Mouse (Mus musculus) gastrocnemius, postnatal 25 days (tissue): ENCODE data around the gene Rab5if. TPM values are rescaled to one million over a fixed set of nuclear protein-coding genes. Genes with fewer than 3 reads are reported as not detected.
A peak's percentile ranks its signal among the peaks of the same experiment; 100 is the strongest.
"Not testable (repeated sequence)": the region's sequence is repeated elsewhere in the genome, so short reads cannot be mapped to it uniquely, and the experiment has no call there.

Experiments
- DNase-seq: peaks from one replicate; pipeline ENCODE4 v3.0.0; 2022
- total RNA-seq, 2 experiments: library from RNA; stranded (reverse); gene quantifications; 1 replicate in 1 of 2; 2 replicates in 1 of 2; pipeline ENCODE4 v1.2.3; 2021

Rab5if gene
- total RNA-seq, 2 experiments from 2014 or later: 86.8 to 87.6 TPM

DNA sequence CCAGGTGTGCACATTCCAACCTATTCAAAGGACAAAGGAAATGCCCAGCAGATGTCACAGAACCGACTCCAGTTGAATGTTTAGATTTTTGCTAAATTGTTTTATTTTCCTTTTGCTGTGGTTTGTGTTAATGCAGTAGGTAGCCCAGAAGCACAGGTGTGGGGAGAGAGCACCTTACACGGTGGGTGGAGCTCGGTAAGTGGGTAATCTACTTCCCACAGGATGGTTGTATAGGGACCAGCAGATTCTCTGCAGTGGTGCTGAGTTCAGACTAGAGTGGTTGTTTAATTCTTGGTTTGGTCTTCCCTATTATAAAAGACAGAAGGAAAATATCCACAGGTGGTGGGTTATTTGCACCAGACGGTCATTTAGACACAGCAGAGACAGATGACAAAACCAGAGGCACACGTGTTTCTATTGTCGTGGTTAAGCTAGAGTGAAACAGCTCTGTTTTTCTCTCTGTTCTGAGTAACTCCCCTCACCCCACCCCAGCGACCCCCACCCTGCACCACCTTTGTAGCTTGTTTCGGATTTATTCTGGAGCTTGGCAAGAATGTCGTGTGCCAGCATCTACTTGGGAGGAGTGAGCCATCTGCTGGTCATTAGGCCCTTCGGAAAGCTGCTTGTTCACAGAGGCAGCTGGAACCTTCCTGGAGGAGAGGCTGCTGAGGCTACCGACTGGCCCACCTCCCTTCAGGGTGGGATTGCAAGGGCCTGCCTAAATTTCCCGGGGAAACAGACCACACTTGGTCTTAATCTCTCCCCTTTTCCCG is 8.7 kb upstream of the Rab5if start:
- not testable (repeated sequence) for DNase-seq

DNA sequence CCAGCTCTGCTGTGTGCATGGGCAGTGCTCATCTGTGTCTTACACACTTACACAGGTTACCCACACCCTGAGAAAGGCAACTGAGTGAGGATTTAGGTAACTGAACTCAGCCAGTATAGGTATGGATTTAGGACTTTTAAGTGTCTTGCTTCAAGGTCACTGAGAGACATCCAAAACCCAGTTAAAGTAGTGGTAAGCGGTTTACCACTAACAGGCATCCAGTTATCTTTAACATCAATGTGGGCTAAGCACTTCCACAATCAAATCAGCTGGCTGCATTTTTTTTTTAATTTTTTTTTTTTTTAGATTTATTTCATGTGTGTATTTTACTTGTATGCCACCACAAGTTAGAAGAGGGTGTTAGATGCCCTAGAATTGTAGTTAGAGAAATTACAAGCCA is 6.6 kb upstream of the Rab5if start:
- no peak for DNase-seq

DNA sequence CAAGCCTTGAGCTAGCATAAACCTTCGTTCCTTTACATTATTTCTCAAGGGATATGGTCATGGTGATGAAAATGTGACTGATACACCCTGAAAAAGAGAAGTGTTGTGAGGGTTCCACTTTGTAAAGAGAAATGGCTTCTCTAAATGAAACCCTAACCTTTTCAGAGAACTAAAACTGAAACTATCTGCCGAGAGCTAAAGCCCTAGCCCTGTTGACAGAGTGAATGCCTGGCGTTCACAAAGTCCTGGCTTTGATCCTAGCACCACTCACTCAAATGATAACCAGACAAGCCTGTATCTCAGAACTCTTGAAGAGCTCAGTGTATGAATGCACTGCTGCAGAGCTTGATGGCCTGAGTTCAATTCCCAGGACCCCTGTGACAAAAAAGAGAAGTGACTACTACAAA is 5.5 kb upstream of the Rab5if start:
- DNase-seq: no peak

DNA sequence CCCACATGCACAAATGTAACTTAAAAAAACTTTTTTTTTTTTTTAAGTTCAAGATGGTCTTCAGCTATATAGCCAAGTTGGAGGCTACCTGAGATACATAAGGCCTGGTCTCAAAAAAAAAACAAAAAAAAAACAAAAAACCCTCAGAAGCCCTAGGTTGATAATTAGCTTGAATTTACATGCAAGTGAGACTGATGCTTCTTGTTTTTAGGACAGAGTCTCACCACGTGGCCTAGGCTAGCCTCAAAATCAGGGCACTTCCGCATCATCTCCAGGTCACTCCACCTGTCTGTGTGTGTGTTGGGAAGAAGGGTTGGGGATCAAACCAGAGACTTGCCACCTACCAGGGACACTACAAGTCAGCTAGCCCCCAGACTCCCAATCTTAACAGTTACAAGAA is 5.1 kb upstream of the Rab5if start, which contains the start of gene 4930518I15Rik:
Gene 4930518I15Rik (minus strand): TSS at position 112 of the 400 bp plus-strand sequence.
- no peak for DNase-seq

DNA sequence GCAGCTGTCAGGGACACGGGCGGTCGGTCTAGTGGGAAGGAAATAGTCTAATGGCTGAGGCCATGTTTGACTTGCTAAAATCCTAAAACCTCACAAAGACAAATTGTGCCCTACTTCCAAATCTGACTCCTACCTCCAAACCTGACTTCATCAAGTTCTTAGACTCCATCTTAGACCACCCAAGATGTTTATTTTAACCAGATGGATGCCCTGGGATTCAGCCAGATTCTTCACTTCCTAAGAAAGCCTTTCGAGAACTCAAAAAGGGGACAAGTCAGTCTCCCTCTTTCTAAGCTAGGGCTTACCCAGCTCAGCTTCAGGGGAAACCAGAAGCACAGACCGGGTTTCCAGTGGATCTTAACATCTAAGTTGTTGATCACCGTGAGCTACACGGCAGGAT is 4.3 kb upstream of the Rab5if start:
- DNase-seq: no peak

DNA sequence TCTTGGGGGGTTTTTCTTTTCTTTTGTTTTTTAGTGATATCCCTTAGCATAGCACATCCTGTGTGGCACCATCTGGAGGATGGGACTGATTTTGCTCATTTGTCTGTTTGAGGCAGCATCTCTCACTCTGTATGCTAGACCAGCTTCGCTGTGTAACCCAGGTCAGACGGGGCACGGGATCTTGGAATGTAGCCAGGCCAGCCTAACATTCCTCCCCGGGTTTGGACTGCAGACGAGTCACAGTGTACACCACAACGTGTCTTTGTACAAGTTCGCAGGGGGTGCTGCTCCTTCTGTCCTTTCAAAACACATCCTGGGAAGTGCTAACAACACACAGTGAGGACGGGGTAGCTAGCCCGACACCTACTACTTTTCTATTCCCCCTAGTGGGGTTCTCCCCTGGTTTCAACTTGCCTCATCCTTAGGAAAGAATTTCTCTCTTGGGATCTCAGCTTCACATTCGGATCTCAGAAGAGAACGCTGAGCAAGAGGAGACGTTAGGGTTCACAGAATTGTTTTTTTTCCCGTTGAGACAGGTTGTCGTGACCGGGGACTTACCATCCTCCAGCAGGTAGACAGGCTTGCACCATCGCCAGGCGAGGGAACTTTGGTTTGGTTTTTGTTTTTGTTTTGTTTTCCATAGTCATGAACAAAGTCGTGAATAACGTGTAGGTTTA is 749 bp upstream of the Rab5if start:
- DNase-seq: no peak

DNA sequence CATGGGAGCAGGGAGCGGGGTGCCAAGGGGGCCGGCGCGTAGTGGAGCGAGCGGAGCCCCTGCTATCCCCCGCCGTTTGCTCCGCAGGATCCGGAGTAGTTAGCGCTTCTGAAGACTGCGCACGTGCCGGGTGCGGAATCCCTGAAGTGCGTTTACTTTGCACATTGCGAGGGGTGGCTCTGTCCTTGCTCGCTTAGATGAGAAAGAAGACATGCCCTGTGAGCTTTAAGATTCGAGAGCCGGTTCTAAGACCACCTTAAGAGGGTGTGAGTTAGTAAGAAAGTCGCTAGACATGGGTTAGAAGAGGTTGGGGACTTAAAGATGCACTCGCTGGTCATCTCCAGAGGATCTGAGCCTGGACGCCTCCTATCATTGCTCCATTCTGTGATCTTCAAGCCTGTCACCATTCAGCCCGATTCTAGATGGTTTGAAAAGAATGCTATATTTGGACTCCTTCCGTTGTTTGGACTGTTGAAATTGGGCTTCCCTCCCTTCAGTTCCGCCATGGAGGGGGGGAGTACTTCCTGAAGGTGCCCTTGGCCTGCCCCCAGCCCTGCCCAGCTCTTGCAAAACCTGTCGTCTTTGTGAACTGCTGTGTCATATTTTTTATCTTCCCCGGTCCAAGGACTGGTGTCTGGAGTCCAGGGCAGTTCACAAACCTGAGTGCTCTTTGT is 696 bp downstream of the Rab5if start:
- DNase-seq: no peak

DNA sequence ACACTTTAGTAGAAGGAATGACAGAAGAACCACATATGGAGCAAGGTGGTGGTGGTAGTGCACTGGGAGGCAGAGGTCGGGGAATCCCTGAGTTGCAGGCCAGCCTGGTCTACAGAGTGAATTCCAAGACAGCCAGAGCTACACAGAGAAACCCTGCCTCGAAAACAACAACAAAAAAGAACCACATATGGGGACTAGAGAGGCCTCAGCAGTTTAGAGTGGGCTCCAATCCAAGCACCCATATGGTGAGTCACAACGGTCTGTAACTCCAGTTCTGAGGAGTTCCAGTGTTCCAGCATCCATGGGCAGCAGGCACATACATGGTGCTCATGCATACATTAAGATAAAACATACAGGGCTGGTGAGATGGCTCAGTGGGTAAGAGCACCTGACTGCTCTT is 1.6 kb downstream of the Rab5if start:
- DNase-seq: no peak

DNA sequence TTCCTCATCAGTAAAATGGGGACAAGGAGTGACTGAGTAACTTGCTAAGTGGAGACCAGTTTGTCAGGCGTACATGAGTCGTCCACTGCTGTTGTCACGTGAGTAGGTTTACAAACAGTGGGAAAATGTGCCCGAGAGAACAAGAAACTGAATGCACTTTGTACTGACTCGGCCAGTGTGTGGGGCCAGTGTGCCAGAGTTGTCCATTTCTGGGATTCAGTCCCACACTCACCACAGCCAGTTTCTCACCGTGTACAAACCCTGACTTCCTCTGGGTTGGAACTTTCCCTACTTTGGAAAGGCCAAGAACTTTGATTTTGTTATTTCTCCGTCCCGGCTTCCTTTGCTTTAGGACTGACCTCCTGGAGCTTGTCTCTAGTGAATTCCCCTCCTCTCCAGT is 6.1 kb downstream of the Rab5if start:
- no peak for DNase-seq

DNA sequence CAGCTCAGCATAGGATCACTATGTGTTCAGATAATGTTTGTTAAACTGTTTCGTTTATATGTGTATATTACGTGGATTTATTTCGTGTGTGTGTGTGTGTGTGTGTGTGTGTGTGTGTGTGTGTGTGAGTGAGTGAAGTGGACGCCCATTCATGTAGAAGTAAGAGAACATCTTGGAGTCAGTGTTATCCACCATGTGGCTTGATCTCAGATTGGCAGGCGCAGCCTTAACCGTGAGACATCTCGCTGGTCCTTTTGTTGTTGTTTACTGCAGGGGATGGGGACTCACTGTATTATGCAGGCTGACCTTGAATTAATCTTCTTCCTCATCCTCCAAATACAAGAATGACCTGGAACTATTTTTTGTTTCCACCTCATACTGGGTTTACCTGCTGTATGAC is 6.6 kb downstream of the Rab5if start:
- no peak for DNase-seq

DNA sequence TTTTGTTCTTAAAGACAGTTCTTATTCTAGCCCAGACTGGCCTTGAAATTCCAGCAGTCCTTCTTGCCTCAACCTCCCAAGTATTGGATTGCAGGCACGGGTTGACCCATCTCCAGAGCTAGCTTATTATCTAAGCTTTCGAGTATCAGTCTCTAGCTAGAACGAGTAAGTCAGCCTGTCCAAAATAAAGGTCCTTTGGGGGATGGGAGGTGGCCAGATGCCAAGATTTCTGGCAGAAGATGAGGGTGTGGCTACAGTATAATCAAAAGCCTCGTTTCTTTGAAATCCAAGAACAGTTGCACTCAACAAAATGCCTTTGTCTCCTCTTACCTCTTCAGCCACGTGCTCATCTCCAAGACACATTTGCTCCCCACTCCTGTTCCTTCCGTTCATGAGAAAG is 7.6 kb downstream of the Rab5if start:
- DNase-seq: no peak

DNA sequence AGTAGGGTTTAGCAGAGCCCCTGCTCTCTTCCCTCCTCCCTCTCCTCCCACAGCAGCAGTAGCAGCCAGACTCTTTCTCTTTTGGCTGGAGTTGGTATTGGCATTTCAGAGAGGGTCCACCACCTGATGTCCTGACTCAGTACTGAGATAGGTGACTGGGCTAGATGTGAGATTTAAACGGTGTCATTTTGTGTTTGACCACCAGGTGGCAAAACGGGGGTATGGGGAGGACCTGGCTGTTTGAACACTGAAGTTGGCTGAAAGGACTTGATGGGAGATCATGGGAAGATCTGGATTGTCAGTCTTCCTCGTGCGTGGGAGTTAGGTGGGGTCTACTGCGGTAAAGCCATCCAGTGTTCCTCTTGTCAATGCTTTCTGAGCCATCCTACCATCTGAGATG is 10.7 kb downstream of the Rab5if start:
- no peak for DNase-seq

DNA sequence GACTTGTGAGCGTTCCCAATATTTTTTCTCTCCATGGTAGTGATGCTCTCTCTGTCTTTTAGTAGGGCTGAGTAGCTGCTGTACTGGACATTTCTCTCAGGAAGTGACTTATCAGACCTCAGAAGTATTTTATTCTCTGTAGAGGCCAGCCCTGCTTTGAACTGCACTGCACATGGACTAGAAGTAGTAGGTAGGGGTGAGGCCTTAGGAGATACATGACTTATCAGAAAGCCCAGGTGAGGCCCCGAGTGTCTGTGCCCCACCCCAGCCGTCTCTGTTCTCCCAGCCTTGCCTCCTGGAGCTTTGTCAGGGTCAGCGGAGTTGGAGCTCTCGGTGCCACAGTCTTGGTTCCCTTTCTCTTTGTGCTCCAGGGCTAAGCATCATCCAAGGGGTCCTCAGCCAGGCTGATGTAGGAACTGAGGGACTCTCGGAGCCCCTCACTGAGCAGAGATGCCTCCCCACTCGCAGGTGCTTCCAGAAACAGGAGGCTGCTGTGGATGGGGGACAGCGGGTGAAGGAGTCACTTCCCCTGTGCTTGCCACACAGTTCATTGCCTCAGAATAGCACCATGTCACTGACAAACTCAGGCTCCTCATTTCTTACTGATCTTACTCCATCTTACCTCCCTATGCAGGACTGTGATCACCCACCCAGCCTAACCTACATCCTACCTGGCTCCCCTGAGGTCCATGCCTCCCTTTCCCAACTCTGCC is 11.3 kb downstream of the Rab5if start:
- no peak for DNase-seq

DNA sequence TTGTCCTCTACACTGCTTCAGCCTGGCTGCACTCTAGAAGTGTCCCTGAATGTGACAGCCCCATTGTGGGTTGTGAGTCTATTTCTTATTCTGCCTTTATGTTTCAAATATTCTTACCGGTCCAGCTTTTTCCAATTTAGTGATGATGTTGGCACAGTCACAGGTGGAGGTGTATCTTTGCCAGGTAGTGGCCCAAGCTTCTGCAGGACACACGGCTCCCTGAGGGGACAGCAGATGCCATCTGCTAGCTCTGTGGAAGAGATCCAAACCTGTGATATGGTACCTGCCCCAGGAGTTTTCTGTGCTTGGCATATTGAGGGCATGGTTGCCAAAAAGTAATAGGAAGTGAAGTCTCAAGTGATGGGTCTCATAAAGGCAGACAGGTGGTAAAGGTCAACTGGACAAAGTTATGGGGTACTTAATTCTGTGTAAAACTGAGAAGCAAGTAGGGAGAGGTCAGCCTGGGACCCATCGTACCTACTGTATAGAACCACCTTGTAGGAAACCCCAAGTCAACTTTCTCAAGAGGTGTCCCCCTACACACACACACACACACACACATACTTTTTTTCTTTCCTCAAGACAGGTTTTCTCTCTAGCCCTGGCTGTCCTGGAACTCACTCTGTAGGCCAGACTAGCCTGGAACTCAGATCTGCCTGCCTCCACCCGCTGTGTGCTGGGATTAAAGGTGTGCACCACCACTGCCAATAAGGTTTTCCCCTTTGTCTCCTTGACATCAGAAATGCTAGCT is 12.0 kb downstream of the Rab5if start:
- no peak for DNase-seq

DNA sequence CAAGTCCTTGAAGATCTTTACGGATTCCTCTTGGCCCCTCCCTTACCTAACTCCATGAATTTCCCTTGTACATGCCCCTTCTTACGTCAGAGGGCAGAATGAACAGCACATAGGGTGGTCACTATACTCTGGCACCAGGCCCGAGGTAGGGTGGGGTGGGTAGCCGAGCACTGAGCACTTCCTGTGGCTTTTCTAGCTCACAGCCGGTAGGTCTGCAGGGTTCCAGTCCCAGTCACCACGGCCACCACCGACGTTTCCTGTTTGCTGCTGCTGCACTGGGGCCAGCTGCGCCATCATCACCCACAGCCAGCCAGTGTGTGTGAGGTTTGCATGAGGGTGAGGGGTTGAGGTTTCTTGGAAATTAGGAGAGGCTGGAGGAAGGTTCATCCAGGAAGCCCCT is 14.8 kb downstream of the Rab5if start:
- no peak for DNase-seq

DNA sequence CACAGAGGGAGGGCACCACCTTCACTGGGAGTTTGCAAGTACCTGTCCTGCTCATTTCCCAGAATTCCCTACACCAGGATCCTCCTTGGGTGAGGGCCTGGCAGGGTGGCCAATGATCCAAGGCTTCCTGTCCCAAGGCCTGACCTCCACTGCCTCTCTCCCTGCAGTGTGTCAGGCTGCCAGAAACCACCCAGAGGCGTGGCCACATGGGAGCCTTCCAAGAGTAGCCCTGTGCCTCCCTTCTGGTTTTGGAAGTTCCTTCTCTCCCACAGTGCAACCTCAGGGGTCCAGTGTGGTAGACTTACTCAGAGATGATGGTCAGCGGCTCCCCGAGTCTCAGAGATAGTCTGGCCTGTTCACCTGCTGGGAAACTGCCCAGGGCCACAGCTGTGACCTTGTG is 16.6 kb downstream of the Rab5if start:
- DNase-seq: no peak

DNA sequence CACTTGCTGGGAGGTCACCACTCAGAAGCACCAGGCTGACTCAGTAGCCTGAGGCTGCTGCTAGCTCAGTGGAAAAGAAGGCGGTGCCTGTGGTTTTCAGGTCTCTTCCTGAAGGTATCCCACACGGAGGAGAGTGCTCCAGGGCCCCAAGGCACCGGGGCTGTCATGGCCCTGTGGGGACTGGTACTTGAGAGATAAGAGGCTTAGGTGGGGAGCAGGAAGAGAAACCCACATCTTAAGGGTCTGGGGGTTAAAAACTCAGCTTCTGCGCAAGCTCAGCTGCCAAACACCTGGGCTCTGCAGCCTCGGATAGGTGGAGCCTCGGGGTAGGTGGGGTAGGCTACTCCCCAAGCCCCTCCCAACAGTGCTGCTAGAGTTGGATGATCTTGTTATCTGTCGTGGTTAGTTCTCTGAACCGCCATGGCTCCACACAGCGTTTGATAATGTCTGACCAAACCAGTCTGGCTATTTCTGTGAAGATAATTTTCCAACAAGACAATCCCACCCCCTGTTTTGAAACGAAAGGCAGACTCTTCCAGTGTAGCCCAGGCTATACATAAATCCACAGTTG is 19.6 kb downstream of the Rab5if start:
- peak; percentile 35 for DNase-seq

DNA sequence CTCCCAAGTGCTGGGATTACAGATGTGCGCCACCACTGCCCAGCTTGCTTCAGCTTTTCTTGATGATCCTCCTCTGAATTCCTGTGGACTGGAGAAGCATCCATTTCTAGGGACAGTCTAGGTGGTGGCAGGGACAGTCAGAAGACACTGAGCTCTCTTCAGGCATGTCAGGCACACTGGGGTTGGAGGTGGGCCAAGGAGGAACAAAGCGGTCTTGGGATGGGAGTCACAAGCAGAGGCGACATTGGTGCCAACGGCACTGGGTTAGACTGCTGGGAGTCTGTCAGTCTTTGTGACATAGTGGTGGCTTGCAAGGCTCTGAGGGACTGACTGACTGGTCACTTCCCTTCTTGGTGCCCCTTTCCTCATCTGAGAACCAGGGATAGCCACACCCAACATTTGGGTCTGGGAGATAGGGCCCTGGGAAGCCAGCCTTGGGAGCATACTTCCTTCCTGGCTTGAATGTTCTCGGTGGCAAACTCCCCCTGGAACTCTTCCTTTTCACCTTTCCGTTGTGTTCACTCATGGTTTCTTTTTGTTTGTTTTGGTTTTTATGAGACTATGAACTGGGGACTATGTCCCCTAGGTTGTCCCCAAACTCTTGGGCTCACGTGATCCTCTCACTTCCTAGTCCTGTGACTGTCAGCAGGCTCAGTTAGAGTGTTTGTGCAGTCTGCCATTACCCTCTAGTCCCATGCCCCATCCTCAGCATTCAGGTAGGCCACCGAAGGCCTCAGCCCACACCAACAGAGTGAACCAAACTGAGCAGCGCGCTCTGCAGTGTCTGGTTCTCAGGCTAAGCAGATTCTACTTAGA is 21.7 kb downstream of the Rab5if start:
- no peak for DNase-seq

DNA sequence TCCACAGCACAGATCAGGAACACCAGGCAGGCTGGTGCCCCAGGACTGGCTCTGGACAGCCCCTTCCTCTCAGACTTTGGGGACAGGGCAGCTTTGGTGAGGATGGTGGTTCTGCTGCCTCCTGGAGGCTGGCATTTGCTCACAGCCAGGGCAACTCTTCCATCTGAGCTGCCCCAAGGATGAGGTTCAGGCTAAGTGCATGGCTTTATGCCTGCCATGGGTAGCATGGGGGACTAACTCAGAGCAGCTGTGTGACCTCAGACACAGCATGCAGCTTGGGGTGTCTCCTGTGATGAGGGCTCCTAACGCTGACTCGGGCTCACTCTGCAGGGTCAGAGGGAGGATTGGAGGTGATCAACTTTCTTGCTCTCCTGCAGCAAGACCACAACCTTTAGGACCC is 22.7 kb downstream of the Rab5if start:
- DNase-seq: not testable (repeated sequence)

DNA sequence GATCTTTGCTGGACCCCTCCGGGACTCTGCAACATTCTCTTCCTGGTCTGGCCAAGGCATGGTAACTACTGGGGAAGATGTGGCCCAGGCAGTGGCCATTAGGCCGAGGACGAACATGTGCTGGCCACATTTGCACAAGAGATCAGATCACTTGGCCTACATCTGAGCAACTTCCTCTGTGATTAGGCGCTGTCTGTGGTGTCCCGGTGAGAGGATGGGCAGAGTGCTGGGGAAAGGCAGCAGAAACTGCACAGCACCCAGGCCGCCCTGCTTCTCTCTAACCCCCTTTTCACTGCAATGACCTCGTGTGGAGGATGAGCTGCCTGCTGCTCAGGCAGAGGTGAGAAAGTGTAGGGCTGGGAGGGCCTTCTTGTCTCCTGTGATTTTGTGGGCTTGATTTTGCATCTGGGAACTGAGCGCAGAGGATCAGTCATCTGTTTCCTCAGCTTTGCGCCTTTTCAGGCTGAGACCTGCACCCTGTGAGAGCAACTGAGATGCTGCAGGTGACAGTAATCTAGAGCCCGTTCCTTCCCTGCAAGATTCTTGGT is 23.2 kb downstream of the Rab5if start:
- DNase-seq: no peak
